Mouse (Mus musculus) liver, embryonic 14.5 days (tissue): ENCODE results near the gene Fbxw11.

Source experiments
- CTCF ChIP-seq: IDR thresholded peaks from 2 replicates; pipeline ENCODE4 v1.5.1; 2016; ENCODE audit warnings: antibody characterized with exemption, low read depth, control low read depth
- EP300 ChIP-seq: IDR thresholded peaks from 2 replicates; pipeline ENCODE4 v1.6.1; 2016; ENCODE audit warnings: antibody characterized with exemption, low read depth

DNA sequence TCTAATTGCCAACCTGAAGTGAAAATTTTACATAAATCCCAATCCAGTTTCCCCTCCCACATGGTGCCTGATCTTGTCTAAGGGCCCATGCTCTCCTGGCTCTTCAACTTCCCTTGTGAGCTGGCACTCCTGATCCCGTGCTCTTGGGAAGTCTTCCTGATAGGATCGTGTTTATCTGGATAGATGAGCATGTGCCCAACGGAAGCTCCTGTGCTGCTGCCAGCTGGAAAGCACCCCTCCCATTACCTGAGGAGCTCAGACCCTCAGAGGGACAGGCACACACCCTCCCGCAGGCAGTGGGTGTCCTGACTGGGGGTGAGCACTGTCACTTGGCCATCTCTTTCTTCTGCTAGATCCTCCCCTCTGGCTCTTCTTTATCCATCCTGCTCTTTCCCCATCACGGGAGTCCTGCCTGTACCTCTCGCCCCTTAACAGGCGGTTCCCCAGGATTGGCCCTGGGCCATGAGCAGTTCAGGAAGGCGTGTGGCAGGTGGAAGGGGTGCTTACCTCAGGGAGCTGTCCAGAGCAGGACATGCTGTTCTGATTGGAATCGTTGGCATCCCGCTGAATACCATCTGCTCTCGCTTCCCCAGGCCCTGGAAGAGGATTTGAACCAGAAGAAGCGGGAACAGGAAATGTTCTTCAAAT is 20.6 kb upstream of the Fbxw11 start:
- no peak for TF ChIP-seq CTCF
- TF ChIP-seq EP300, result no peak
